Mouse (Mus musculus) embryonic facial prominence, embryonic 14.5 days (tissue): ENCODE results near the gene Wdr59. TPM values are rescaled to one million over a fixed set of nuclear protein-coding genes. Genes with fewer than 3 reads are reported as not detected.

Experiments used
- ATAC-seq: fragments of 200-750 bp; cut with Nextera tagmentation; 2 replicates; pipeline ENCODE4 v1.8.0; 2017; ENCODE audit warnings: low read depth, moderate number of reproducible peaks, moderate TSS enrichment
- DNase-seq: peaks from one replicate; pipeline ENCODE4 v3.0.0-alpha.2; 2015; ENCODE audit warnings: low spot score
- H3K27ac ChIP-seq: fragments of 300-500 bp; sonication (generic); replicated peaks from 2 replicates; pipeline ENCODE4 v1.5.1; 2014; ENCODE audit warnings: low read depth, mild to moderate bottlenecking, low read length, moderate library complexity
- H3K27me3 ChIP-seq: fragments of 300-500 bp; sonication (generic); replicated peaks from 2 replicates; pipeline ENCODE4 v1.6.1; 2014; ENCODE audit warnings: low read length; ENCODE audit not compliant: control insufficient read depth, insufficient read depth
- H3K36me3 ChIP-seq: fragments of 300-500 bp; sonication (generic); 2 replicates; pipeline ENCODE4 v1.6.1; 2014; ENCODE audit warnings: low read length, mixed read lengths; ENCODE audit not compliant: control insufficient read depth, insufficient read depth
- H3K4me1 ChIP-seq: fragments of 300-500 bp; sonication (generic); 2 replicates; pipeline ENCODE4 v1.6.1; 2014; ENCODE audit warnings: antibody characterized with exemption, low read length; ENCODE audit not compliant: control insufficient read depth, insufficient read depth
- H3K4me2 ChIP-seq: fragments of 300-500 bp; sonication (generic); 2 replicates; pipeline ENCODE4 v1.6.1; 2014; ENCODE audit warnings: low read depth, mild to moderate bottlenecking, low read length, moderate library complexity, mixed read lengths
- H3K4me3 ChIP-seq: fragments of 300-500 bp; sonication (generic); 2 replicates; pipeline ENCODE4 v1.5.1; 2014; ENCODE audit warnings: low read depth, mild to moderate bottlenecking, low read length
- H3K9ac ChIP-seq: fragments of 300-500 bp; sonication (generic); 2 replicates; pipeline ENCODE4 v1.6.1; 2014; ENCODE audit warnings: low read depth, mild to moderate bottlenecking, low read length, moderate library complexity, mixed read lengths
- H3K9me3 ChIP-seq: fragments of 300-500 bp; sonication (generic); 2 replicates; pipeline ENCODE4 v1.6.1; 2016; ENCODE audit warnings: low read length; ENCODE audit not compliant: control insufficient read depth
- WGBS: fragments of 180-500 bp; shearing (Covaris S2); extraction: QIAGEN DNeasy Blood & Tissue Kit; methylation state at CpG from one replicate; pipeline ENCODE4 v1.1.7; 2014; 5-methylcytosine and 5-hydroxymethylcytosine counted together
- polyA plus RNA-seq: library from polyadenylated mRNA; unstranded; fragments of >200 nt; fragmentation: Nextera tagmentation; extraction: Ambion mirVana; gene quantifications from 2 replicates; pipeline ENCODE4 v1.2.1, GENCODE M21; 2014

Gene Wdr59
- polyA plus RNA-seq, 1 experiment from 2014 or later, result 4.6 TPM

DNA sequence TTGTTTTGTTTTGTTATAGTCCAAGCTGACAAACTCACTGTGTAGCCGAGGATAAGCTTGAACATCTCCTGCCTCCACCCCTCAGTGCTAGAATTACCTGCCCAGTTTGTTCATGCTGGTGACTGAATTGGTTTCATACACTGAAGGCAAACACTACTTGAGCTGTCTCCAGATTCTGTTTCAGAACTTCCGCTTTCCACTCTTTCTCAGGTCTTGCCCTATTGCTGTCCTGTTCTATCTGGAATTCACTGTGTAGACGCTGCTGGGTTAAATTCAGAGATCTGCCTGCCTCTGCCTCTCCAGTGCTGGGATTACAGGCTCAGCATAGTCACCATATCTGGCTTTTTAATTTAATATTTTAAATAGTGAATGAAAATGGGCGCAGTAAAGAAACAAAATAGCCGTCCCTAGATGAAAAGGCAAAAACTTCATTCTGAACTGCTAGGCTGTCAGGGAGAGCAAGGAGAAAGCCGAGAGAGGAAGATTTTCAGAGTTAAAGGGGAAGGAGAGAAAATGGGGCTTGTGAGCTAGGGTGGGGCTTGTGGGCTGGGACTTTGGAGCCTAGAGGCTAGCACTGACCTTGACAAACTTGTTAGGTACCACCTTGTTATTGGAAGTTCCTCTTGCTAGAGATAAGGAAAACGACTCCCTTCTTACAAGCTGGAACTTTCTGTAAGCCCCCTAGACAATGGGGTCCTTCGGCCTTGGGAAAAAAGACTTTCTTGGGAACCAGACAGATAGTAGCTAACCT lies 23.7 kb upstream of the Wdr59 start:
- 84% methylated on average over 8 of the region's 8 CpGs for WGBS
- 0 out of 2 replicates have a peak, but pooled peaks cover 6% of the 10 kb centered on the region for H3K4me1 ChIP-seq
- H3K9ac ChIP-seq, result no peak overlapping the region
- no peak for ATAC-seq
- H3K9me3 ChIP-seq, result no peaks in the 10 kb centered on the region
- no peak overlapping the region for H3K27ac ChIP-seq
- peaks cover 12% of the 10 kb centered on the region for H3K36me3 ChIP-seq
- H3K4me2 ChIP-seq, result no peak overlapping the region
- H3K4me3 ChIP-seq, result no peak overlapping the region
- no peak for DNase-seq
- H3K27me3 ChIP-seq, result no peaks in the 10 kb centered on the region

DNA sequence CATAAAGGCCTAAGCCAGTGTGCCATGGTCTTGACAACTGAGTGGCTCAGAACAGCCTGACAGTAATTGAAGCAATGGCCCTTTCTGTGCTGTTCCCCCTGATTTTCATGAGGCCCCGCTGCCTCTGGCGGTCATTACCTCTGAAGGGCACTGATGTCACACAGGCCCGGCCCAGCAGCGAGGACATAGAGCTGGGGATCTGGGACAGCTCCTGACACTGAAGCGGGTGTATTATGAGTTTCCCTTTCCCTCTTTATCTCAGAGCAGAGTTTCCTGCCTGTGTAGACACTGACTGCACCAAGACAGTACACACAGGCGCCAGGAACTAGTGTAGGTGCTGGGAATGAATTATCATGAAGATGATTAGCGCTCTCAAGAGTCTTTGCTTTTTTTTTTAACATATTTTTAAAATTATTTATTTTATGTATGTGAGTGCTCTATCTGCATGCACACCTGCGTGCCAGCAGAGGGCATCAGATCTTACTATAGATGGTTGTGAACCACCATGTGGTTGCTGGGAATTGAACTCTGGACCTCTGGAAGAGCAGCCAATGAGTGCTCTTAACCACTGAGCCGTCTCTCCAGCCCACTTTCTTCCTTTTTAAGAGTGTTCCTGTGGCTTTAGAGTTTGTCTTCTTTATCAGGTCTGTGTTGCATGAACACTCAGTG lies 22.0 kb upstream of the Wdr59 start:
- no peak overlapping the region for H3K4me2 ChIP-seq
- H3K9ac ChIP-seq, result no peak overlapping the region
- peaks cover 18% of the 10 kb centered on the region for H3K4me1 ChIP-seq
- ATAC-seq (no peak), DNase-seq (no peak)
- 91% methylated on average over 9 of the region's 9 CpGs for WGBS
- no peak overlapping the region for H3K4me3 ChIP-seq
- H3K27ac ChIP-seq, result no peak overlapping the region
- no peaks in the 10 kb centered on the region for H3K9me3 ChIP-seq
- H3K36me3 ChIP-seq, result peaks cover 12% of the 10 kb centered on the region
- H3K27me3 ChIP-seq, result no peaks in the 10 kb centered on the region

DNA sequence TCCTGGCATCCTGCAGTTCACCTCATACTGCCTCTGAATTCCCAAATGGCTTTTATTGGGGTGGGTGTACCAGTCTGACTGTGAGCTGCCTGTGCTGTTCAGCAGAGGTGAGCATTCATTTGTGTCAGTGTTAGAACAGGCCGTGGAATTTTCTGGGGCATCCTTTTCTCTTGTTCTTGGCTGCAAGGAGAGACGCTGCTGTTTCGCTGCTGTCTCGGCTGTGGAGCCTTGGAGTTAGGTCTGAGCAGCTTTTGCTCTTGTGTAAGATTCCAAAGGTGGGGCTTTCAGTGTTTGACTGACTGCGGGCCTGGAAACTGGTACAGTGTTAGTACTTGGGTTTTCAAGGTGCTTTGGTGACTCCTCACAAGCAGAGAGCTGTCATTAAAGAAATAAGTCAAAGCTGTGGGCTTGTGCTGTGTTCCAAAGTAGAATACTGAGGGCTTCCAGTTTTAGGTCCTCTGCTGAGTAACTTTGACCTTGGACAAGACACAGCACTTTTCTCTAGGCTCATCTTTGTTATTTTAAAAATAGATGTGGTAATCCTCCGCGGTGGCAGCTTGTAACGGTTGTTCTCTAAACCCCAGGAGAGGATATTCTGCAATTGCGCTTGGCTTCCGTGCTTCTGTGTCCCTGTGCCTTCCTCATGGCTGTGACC lies 17.7 kb upstream of the Wdr59 start:
- Histone ChIP-seq H3K9ac (peak overlapping the region; percentile 28; the same call in 1 of the 2 replicates), H3K36me3 (peaks cover 10% of the 10 kb centered on the region), H3K4me3 (peak overlapping the region; percentile 14), H3K27me3 (no peaks in the 10 kb centered on the region), H3K4me1 (peaks cover 28% of the 10 kb centered on the region), H3K27ac (no peak overlapping the region), H3K4me2 (peak overlapping the region; percentile 71), H3K9me3 (no peaks in the 10 kb centered on the region)
- DNase-seq (no peak), ATAC-seq (no peak)
- 52% methylated on average over 10 of the region's 10 CpGs for WGBS

DNA sequence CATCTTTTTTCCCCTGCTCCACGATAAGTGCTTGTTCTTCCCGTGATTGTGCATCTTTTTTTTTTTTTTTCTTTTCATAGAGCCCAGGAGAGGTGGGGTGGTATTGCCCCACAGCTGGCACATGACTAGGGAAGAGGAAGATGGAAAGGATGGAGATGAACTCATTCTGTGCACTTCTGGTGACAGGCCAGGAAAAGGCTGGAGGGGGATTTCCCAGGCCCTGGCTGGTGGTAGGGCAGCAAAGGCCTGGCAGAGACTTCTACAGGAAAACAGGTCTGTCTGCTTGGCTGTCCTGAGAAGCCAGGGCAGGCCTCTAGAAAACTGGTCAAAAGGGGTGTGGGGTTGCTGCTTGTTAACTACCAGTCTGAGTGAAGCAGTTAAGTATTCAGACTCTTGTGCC lies 16.3 kb upstream of the Wdr59 start:
- 4% methylated on average over 2 of the region's 2 CpGs for WGBS
- peaks cover 5% of the 10 kb centered on the region; the same call in 1 of the 2 replicates for H3K36me3 ChIP-seq
- no peaks in the 10 kb centered on the region for H3K9me3 ChIP-seq
- ATAC-seq (no peak), DNase-seq (no peak)
- peak overlapping the region; percentile 96 for H3K9ac ChIP-seq
- peak overlapping the region; percentile 93 for H3K4me3 ChIP-seq
- no peaks in the 10 kb centered on the region for H3K27me3 ChIP-seq
- peaks cover 28% of the 10 kb centered on the region for H3K4me1 ChIP-seq
- H3K4me2 ChIP-seq, result peak overlapping the region; percentile 71
- no peak overlapping the region for H3K27ac ChIP-seq

DNA sequence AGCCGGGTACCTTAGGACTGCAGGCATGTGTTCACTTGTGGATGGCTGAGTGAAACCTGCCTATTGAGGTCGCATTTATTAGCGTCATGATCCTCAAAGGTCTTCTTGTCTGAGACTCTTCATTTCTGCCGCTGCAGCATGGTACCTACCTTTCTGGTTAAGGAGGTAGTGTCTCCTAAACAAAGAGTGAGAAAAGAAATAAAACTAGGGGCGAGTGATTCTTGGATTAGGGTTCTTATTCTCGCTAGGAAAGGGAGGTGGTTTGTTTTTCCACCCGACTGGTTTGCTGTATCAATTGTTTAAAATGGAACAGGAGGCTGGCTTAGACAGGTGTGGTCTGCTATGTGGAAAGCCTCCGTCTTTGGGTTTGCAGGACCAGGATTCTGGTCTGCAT lies 15.9 kb upstream of the Wdr59 start:
- Histone ChIP-seq H3K4me2 (peak overlapping the region; percentile 71), H3K4me3 (peak overlapping the region; percentile 93), H3K36me3 (peaks cover 5% of the 10 kb centered on the region; the same call in 1 of the 2 replicates), H3K9ac (peak overlapping the region; percentile 96), H3K9me3 (no peaks in the 10 kb centered on the region), H3K27ac (peak overlapping the region; percentile 94; the same call in 1 of the 2 replicates), H3K27me3 (no peaks in the 10 kb centered on the region), H3K4me1 (peaks cover 28% of the 10 kb centered on the region)
- no peak for ATAC-seq
- 4% methylated on average over 8 of the region's 8 CpGs for WGBS
- DNase-seq, result no peak

DNA sequence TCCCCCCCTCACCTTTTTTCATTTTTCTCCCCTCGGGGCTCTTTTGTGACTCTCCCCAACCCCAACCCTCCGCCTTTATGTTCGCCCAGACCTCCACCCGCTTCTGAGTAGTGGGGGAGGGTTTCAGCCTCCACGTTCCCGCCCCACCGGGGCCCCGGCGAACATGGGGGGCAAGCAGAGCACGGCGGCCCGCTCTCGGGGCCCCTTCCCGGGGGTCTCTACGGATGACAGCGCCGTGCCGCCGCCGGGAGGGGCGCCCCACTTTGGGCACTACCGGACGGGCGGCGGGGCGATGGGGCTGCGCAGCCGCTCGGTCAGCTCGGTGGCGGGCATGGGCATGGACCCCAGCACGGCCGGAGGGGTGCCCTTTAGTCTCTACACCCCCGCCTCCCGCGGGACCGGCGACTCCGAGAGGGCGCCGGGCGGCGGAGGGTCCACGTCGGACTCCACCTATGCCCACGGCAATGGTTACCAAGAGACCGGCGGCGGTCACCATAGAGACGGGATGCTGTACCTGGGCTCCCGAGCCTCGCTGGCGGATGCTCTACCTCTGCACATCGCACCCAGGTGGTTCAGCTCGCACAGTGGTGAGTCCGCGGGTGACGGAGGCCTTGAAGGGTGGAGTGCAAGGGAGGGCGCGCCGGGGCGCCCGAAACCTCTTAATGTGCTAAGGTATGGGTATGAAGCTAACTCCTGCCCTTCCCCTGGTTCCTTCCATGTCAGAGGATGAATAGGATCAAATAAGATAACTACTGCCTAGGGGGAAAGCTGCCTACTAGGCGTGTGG lies 15.3 kb upstream of the Wdr59 start:
- DNase-seq (peak; percentile 52), ATAC-seq (peak; percentile 19; the same call in 1 of the 2 replicates)
- peak overlapping the region; percentile 93 for H3K4me3 ChIP-seq
- no peaks in the 10 kb centered on the region for H3K9me3 ChIP-seq
- H3K27ac ChIP-seq, result peak overlapping the region; percentile 94
- WGBS, result under 1% methylated on average over 54 of the region's 64 CpGs
- H3K36me3 ChIP-seq, result peaks cover 5% of the 10 kb centered on the region; the same call in 1 of the 2 replicates
- no peaks in the 10 kb centered on the region for H3K27me3 ChIP-seq
- H3K4me2 ChIP-seq, result peak overlapping the region; percentile 71
- H3K4me1 ChIP-seq, result peaks cover 28% of the 10 kb centered on the region
- H3K9ac ChIP-seq, result peak overlapping the region; percentile 96

DNA sequence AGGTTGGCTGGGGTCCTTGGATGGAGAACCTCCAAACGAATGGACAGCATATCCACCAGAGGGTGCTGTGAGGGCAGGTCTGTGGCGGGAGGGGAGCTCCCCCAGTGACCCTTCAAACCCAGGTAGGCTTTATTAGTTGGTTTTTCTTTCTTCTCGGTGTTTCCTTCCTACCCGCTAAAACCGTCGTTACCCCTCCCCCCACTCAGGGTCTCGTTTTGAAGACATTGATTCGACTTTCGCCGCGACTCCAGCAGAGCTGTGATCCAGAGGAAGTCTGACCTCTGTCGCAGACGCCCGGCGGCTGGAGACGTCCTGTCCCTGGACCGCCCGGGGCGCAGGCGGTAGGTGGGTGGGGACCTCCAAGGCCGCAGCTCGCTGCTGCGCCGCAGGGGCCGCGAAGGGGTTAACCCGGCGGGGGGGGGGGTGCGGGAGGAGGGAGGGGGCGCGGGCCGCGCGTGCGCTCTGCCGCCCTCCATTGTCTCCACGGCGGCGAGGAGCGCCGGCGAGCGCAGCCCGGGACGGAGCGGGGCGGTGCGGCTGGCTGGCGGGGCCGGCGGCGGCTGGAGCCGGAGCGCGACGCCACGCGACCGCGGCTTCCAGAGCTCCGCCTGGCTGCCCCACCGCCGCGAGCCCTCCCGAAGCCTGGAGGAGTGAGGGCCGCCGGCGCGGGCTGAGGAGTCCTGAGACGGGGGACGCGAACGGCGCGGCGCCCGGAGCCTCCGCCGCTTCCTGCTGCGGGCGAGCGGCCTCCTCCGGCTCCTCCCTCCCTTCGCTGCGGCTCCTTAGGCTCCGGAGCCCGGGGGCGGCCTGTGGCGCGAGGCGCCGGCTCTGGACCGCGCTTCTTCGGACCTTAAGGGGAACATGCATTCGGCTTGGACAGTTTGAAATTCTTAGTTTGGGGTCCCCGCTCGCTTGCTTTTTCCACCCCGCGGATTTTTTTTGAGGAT lies 14.4 kb upstream of the Wdr59 start, which contains the start of gene Znrf1:
Znrf1 (plus strand) TSS at position 67 of the 947 bp plus-strand sequence.
- peak; percentile 92 for ATAC-seq
- Histone ChIP-seq H3K4me2 (peak within 1 kb of the TSS; percentile 71), H3K27me3 (no peaks in the 10 kb centered on the region), H3K27ac (peak within 1 kb of the TSS; percentile 94), H3K4me1 (peaks cover 28% of the 10 kb centered on the region), H3K4me3 (peak within 1 kb of the TSS; percentile 93), H3K9ac (peak within 1 kb of the TSS; percentile 96), H3K9me3 (no peaks in the 10 kb centered on the region), H3K36me3 (peaks cover 5% of the 10 kb centered on the region; the same call in 1 of the 2 replicates)
- peak; percentile 88 for DNase-seq
- under 1% methylated on average over 30 of the region's 100 CpGs for WGBS
